Mouse (Mus musculus) CD4-positive, CD25-positive, alpha-beta regulatory T cell, adult 9 weeks (primary cell): ENCODE results near the gene Vmn2r35. TPM values are rescaled to one million over a fixed set of nuclear protein-coding genes. Genes with fewer than 3 reads are reported as not detected.

ENCODE experiments used
- polyA plus RNA-seq: library from polyadenylated mRNA; unstranded; fragments of 100-300 nt; shearing (Covaris generic); gene quantifications from one replicate; pipeline ENCODE4 v1.2.1, GENCODE M21; 2017

The Vmn2r35 gene
- polyA plus RNA-seq, result not detected

DNA sequence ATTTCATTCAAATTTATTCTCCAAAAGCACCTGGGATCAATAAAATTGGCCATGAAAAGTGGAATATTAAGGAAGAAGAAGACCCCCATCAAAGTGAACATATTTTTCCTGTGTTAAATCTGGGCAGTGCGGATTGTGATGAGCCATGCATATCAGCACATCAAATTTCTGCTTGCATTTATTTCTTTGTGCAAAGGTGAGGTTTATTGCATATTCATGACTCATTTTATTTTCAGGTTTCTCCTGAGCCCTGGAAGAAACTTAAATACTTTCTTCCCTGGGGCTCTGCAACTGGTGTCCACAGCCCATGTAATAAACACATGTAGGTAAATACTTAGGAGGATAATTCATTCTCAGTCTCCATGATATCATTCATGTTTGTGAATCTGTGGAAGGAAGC lies at the start of gene Vmn2r35:
Gene Vmn2r35, minus strand, starts transcription at position 101 of the 400 bp plus-strand sequence.

Other genes starting within 250 kb of the Vmn2r35 start
- not detected for gene Vmn2r34, start 130.4 kb downstream of the Vmn2r35 start, polyA plus RNA-seq
- not detected for gene Vmn2r36, start 82.6 kb upstream of the Vmn2r35 start, polyA plus RNA-seq